Comparison of ENCODE assay signal across 20 mouse cellular contexts in genomic region chr13:97581380-97581779, GRCm38 (mm10).
DNase-seq lines count a peak whose midpoint lies in the region; ATAC-seq and TF ChIP-seq lines count a peak whose summit lies in the region.
"Had no signal": no experiment of that assay in that cellular context is flagged by ENCODE, and none has a peak within 500 bp of the region (broad histone marks: within the 10 kb centered on the region; RNA-seq: fewer than 3 reads in every experiment).

No protein-coding gene starts in this region.

- H3K4me2 ChIP-seq in midbrain, embryonic 11.5 days = no peak overlapping the region
- H3K4me2 ChIP-seq in midbrain, embryonic 14.5 days (ENCODE audit: low read length) = no peak overlapping the region
- H3K4me2 ChIP-seq: embryonic facial prominence, embryonic 15.5 days; heart, embryonic 15.5 days; hindbrain, embryonic 12.5 days had no signal

- 82% methylated on average over 4 of the region's 4 CpGs for WGBS in midbrain, embryonic 11.5 days
- WGBS in midbrain, embryonic 14.5 days = 83% methylated on average over 4 of the region's 4 CpGs

- no peak for TF ChIP-seq CTCF in layer of hippocampus, adult 2 months (conservative IDR thresholded peaks at IDR 0.05)

- peak overlapping the region; percentile 76 for H3K27ac ChIP-seq in layer of hippocampus, adult 2 months
- no peak overlapping the region for H3K27ac ChIP-seq in midbrain, embryonic 11.5 days (ENCODE audit: low read depth, low read length)
- no peak overlapping the region for H3K27ac ChIP-seq in midbrain, embryonic 14.5 days (replicated peaks; ENCODE audit: low read depth, low read length)
- H3K27ac ChIP-seq: embryonic facial prominence, embryonic 15.5 days; gastrocnemius, adult 2 months; heart, embryonic 15.5 days; hindbrain, embryonic 12.5 days had no signal

- no peak overlapping the region for H3K4me3 ChIP-seq in layer of hippocampus, adult 2 months
- H3K4me3 ChIP-seq in midbrain, embryonic 11.5 days (ENCODE audit: low read depth, low read length) = no peak overlapping the region
- H3K4me3 ChIP-seq in midbrain, embryonic 14.5 days (replicated peaks; ENCODE audit: low read depth, low read length) = no peak overlapping the region
- H3K4me3 ChIP-seq: embryonic facial prominence, embryonic 15.5 days; erythroblast, embryonic 14.5 days; forebrain, embryonic 10.5 days; gastrocnemius, adult 2 months; heart, embryonic 15.5 days; hindbrain, embryonic 12.5 days had no signal

- no peaks in the 10 kb centered on the region for H3K9me3 ChIP-seq in midbrain, embryonic 11.5 days (ENCODE audit: control insufficient read depth, low read length)
- H3K9me3 ChIP-seq in midbrain, embryonic 14.5 days (ENCODE audit: control insufficient read depth, low read length) = no peaks in the 10 kb centered on the region
- H3K9me3 ChIP-seq: embryonic facial prominence, embryonic 15.5 days; forebrain, embryonic 10.5 days; heart, embryonic 15.5 days; hindbrain, embryonic 12.5 days had no signal

- no peak for ATAC-seq in midbrain, embryonic 11.5 days (ENCODE audit: low FRiP score)
- no peak for ATAC-seq in midbrain, embryonic 14.5 days (ENCODE audit: low FRiP score, low TSS enrichment)
- peak; percentile 65 for ATAC-seq in megakaryocyte progenitor cell, adult 5-6 weeks (replicated peaks; ENCODE audit: poor library complexity)
- ATAC-seq in monocyte, adult 5-6 weeks (replicated peaks; ENCODE audit: insufficient number of reproducible peaks, low FRiP score, low TSS enrichment, poor library complexity, severe bottlenecking) = no peak
- ATAC-seq: forebrain, embryonic 14.5 days; hindbrain, embryonic 16.5 days had no signal

- peaks cover 8% of the 10 kb centered on the region for H3K4me1 ChIP-seq in midbrain, embryonic 11.5 days (ENCODE audit: control insufficient read depth, insufficient read depth, low read length)
- no peaks in the 10 kb centered on the region for H3K4me1 ChIP-seq in midbrain, embryonic 14.5 days (ENCODE audit: control insufficient read depth, insufficient read depth, low read length)

- no peak for DNase-seq in layer of hippocampus, adult 2 months (ENCODE audit: low spot score in 2 of 2)
- no peak for DNase-seq in layer of hippocampus, adult 11-12 months (ENCODE audit: low spot score)
- peak; percentile 47 for DNase-seq in midbrain, embryonic 11.5 days (ENCODE audit: low spot score, missing footprints)
- no peak for DNase-seq in midbrain, embryonic 14.5 days
- DNase-seq: adrenal gland, postnatal 10 days; cerebellum, adult 11 months; cerebellum, adult 8-10 months; cerebellum, postnatal 14 days; embryo, embryonic 11 days; gastrocnemius, adult 2 months; gastrocnemius, postnatal 25 days had no signal

- H3K36me3 ChIP-seq in midbrain, embryonic 11.5 days (ENCODE audit: control insufficient read depth, insufficient read depth, low read length) = no peaks in the 10 kb centered on the region
- H3K36me3 ChIP-seq in midbrain, embryonic 14.5 days (ENCODE audit: control insufficient read depth, insufficient read depth, low read length) = no peaks in the 10 kb centered on the region
- H3K36me3 ChIP-seq: embryonic facial prominence, embryonic 15.5 days; forebrain, embryonic 10.5 days; heart, embryonic 15.5 days; hindbrain, embryonic 12.5 days had no signal

- no peaks in the 10 kb centered on the region; the same call in 1 of the 2 replicates for H3K27me3 ChIP-seq in midbrain, embryonic 11.5 days (ENCODE audit: control insufficient read depth, insufficient read depth, low read length)
- H3K27me3 ChIP-seq in midbrain, embryonic 14.5 days (ENCODE audit: control insufficient read depth, insufficient read depth, low read length) = no peaks in the 10 kb centered on the region
- H3K27me3 ChIP-seq: embryonic facial prominence, embryonic 15.5 days; heart, embryonic 15.5 days; hindbrain, embryonic 12.5 days had no signal

- no peak overlapping the region for H3K9ac ChIP-seq in midbrain, embryonic 11.5 days (ENCODE audit: low read length)
- H3K9ac ChIP-seq in midbrain, embryonic 14.5 days (replicated peaks; ENCODE audit: low read length) = no peak overlapping the region
- H3K9ac ChIP-seq: embryonic facial prominence, embryonic 15.5 days; heart, embryonic 15.5 days; hindbrain, embryonic 12.5 days had no signal
